Mouse (Mus musculus): ENCODE measurements around the gene Gpr3. TPM values are rescaled to one million over a fixed set of nuclear protein-coding genes. Genes with fewer than 3 reads are reported as not detected.

Gpr3 gene
- polyA plus RNA-seq, 1 experiment, result 0.21 TPM

GRCm38 (mm10) chr4:133201006-133201771 lies 11.1 kb downstream of the Gpr3 start:
- WGBS, result 19% methylated on average over 8 of the region's 8 CpGs
- no peak for DNase-seq (ENCODE audit: low read depth, low spot score)

- DNase-seq (ENCODE audit: low read depth, low spot score), result no peak
- 39% methylated on average over 21 of the region's 21 CpGs for WGBS
These were observed 12.0 kb downstream of the Gpr3 start for GRCm38 (mm10) chr4:133200343-133200742.

GRCm38 (mm10) chr4:133199743-133200142 lies 12.6 kb downstream of the Gpr3 start:
- no peak for DNase-seq (ENCODE audit: low read depth, low spot score)
- 74% methylated on average over 6 of the region's 6 CpGs for WGBS

- WGBS, result 63% methylated on average over 19 of the region's 19 CpGs
- DNase-seq (ENCODE audit: low read depth, low spot score), result no peak
These were observed 13.8 kb downstream of the Gpr3 start for GRCm38 (mm10) chr4:133198337-133199180.

- 38% methylated on average over 13 of the region's 13 CpGs for WGBS
- DNase-seq (ENCODE audit: low read depth, low spot score), result no peak
These were observed 14.5 kb downstream of the Gpr3 start for GRCm38 (mm10) chr4:133197801-133198286.

GRCm38 (mm10) chr4:133197355-133197754 lies 15.0 kb downstream of the Gpr3 start:
- no peak for DNase-seq (ENCODE audit: low read depth, low spot score)
- WGBS, result 39% methylated on average over 5 of the region's 5 CpGs

- no peak for DNase-seq (ENCODE audit: low read depth, low spot score)
- 16% methylated on average over 7 of the region's 7 CpGs for WGBS
These were observed 15.5 kb downstream of the Gpr3 start for GRCm38 (mm10) chr4:133196852-133197251.

GRCm38 (mm10) chr4:133196136-133196535 lies 16.2 kb downstream of the Gpr3 start:
- WGBS, result 77% methylated on average over 2 of the region's 2 CpGs
- DNase-seq (ENCODE audit: low read depth, low spot score), result no peak

- 43% methylated on average over 4 of the region's 4 CpGs for WGBS
These were observed 17.3 kb downstream of the Gpr3 start for GRCm38 (mm10) chr4:133195014-133195413.

GRCm38 (mm10) chr4:133194482-133194881 lies 17.9 kb downstream of the Gpr3 start:
- WGBS, result 80% methylated on average over 11 of the region's 11 CpGs
- DNase-seq (ENCODE audit: low read depth, low spot score), result no peak

More at GRCm38 (mm10) chr4:133195014-133195413, 17.3 kb downstream of the Gpr3 start:
- DNase-seq (ENCODE audit: low read depth, low spot score), result no peak

- WGBS, result 74% methylated on average over 10 of the region's 10 CpGs
- no peak for DNase-seq (ENCODE audit: low read depth, low spot score)
These were observed 22.9 kb downstream of the Gpr3 start for GRCm38 (mm10) chr4:133189396-133189795.

GRCm38 (mm10) chr4:133186856-133187255 lies 25.5 kb downstream of the Gpr3 start:
- 88% methylated on average over 5 of the region's 5 CpGs for WGBS
- DNase-seq (ENCODE audit: low read depth, low spot score), result no peak

- 68% methylated on average over 8 of the region's 8 CpGs for WGBS
- no peak for DNase-seq (ENCODE audit: low read depth, low spot score)
These were observed 26.4 kb downstream of the Gpr3 start for GRCm38 (mm10) chr4:133185893-133186292.

GRCm38 (mm10) chr4:133184898-133185665 lies 27.3 kb downstream of the Gpr3 start:
- 11% methylated on average over 15 of the region's 15 CpGs for WGBS
- no peak for DNase-seq (ENCODE audit: low read depth, low spot score)

- DNase-seq (ENCODE audit: low read depth, low spot score), result no peak
These were observed 28.1 kb downstream of the Gpr3 start for GRCm38 (mm10) chr4:133184031-133184897.

GRCm38 (mm10) chr4:133182439-133183033 lies 29.8 kb downstream of the Gpr3 start:
- WGBS, result 71% methylated on average over 8 of the region's 8 CpGs
- no peak for DNase-seq (ENCODE audit: low read depth, low spot score)

More at GRCm38 (mm10) chr4:133184031-133184897, 28.1 kb downstream of the Gpr3 start:
- 29% methylated on average over 14 of the region's 14 CpGs for WGBS

GRCm38 (mm10) chr4:133179258-133179657 lies 33.1 kb downstream of the Gpr3 start:
- no peak for DNase-seq (ENCODE audit: low read depth, low spot score)
- 82% methylated on average over 7 of the region's 7 CpGs for WGBS

- peak; percentile 77 for DNase-seq (ENCODE audit: low read depth, low spot score)
- 39% methylated on average over 5 of the region's 5 CpGs for WGBS
These were observed 34.0 kb downstream of the Gpr3 start for GRCm38 (mm10) chr4:133178305-133178704.
